Mouse (Mus musculus) kidney, adult 2 months (tissue): ENCODE measurements around the gene Myh7b.

Source experiments
- CTCF ChIP-seq: fragments of 200-500 bp; conservative IDR thresholded peaks from 2 replicates; pipeline ENCODE4 v1.5.1; 2011; ENCODE audit warnings: low read depth, mild to moderate bottlenecking, control low read depth, low read length, moderate library complexity, mixed read lengths; ENCODE audit not compliant: insufficient read depth, insufficient read length
- POLR2A ChIP-seq: fragments of 200-500 bp; IDR thresholded peaks from one replicate; pipeline ENCODE4 v1.6.1; 2011; ENCODE audit warnings: low read depth, low read length, control low read depth

GRCm38 (mm10) chr2:155592137-155592853 lies 18.7 kb upstream of the Myh7b start, which contains the start of gene Gss:
- TF ChIP-seq CTCF (no peak), POLR2A (peak; percentile 65)
